Mouse (Mus musculus) liver, postnatal 0 days (tissue): Measurements from ENCODE around the gene Nat14. TPM values are rescaled to one million over a fixed set of nuclear protein-coding genes. Genes with fewer than 3 reads are reported as not detected.

Experiments used
- ATAC-seq: fragments of 200-750 bp; cut with Nextera tagmentation; 2 replicates; pipeline ENCODE4 v1.8.0; 2017; ENCODE audit warnings: mild to moderate bottlenecking, moderate library complexity
- DNase-seq: peaks from one replicate; pipeline ENCODE4 v3.0.0-alpha.2; 2016
- H3K27ac ChIP-seq: fragments of 300-500 bp; sonication (generic); 2 replicates; pipeline ENCODE4 v1.5.1; 2014; ENCODE audit warnings: antibody characterized with exemption, moderate library complexity, mild to moderate bottlenecking, low read depth
- H3K27me3 ChIP-seq: fragments of 300-500 bp; sonication (generic); 2 replicates; pipeline ENCODE4 v1.6.1; 2014; ENCODE audit warnings: low read length, control low read depth, mixed read lengths; ENCODE audit not compliant: insufficient read depth
- H3K36me3 ChIP-seq: fragments of 300-500 bp; sonication (generic); replicated peaks from 2 replicates; pipeline ENCODE4 v1.6.1; 2014; ENCODE audit warnings: mild to moderate bottlenecking, control low read depth, low read length, moderate library complexity, mixed read lengths; ENCODE audit not compliant: insufficient read depth
- H3K4me1 ChIP-seq: fragments of 300-500 bp; sonication (generic); 2 replicates; pipeline ENCODE4 v1.6.1; 2014; ENCODE audit warnings: antibody characterized with exemption, mild to moderate bottlenecking, control low read depth; ENCODE audit not compliant: insufficient read depth
- H3K4me2 ChIP-seq: fragments of 300-500 bp; sonication (generic); 2 replicates; pipeline ENCODE4 v1.6.1; 2014; ENCODE audit warnings: low read depth, mild to moderate bottlenecking, low read length, moderate library complexity, mixed read lengths
- H3K4me3 ChIP-seq: fragments of 300-500 bp; sonication (generic); 2 replicates; pipeline ENCODE4 v1.5.1; 2014; ENCODE audit warnings: low read depth, low read length
- H3K9ac ChIP-seq: fragments of 300-500 bp; sonication (generic); replicated peaks from 2 replicates; pipeline ENCODE4 v1.6.1; 2014; ENCODE audit warnings: mild to moderate bottlenecking, moderate library complexity
- H3K9me3 ChIP-seq: fragments of 300-500 bp; sonication (generic); 2 replicates; pipeline ENCODE4 v1.6.1; 2016; ENCODE audit warnings: mild to moderate bottlenecking, control low read depth, low read length, mixed read lengths
- CTCF ChIP-seq: sonication (generic); IDR thresholded peaks from 2 replicates; pipeline ENCODE4 v1.5.1; 2016; ENCODE audit warnings: antibody characterized with exemption, low read depth
- EP300 ChIP-seq: IDR thresholded peaks from 2 replicates; pipeline ENCODE4 v1.6.1; 2016; ENCODE audit warnings: antibody characterized with exemption, low read depth, mild to moderate bottlenecking
- WGBS: fragments of 180-500 bp; shearing (Covaris S2); extraction: QIAGEN DNeasy Blood & Tissue Kit; methylation state at CpG from one replicate; pipeline ENCODE4 v1.1.7; 2014; ENCODE audit not compliant: insufficient replicate concordance; 5-methylcytosine and 5-hydroxymethylcytosine counted together
- polyA plus RNA-seq: library from polyadenylated mRNA; unstranded; fragments of >200 nt; fragmentation: Nextera tagmentation; extraction: Ambion mirVana; gene quantifications from 2 replicates; pipeline ENCODE4 v1.2.1, GENCODE M21; 2015

Gene Nat14
- polyA plus RNA-seq, 1 experiment from 2014 or later = 0.20 TPM

DNA sequence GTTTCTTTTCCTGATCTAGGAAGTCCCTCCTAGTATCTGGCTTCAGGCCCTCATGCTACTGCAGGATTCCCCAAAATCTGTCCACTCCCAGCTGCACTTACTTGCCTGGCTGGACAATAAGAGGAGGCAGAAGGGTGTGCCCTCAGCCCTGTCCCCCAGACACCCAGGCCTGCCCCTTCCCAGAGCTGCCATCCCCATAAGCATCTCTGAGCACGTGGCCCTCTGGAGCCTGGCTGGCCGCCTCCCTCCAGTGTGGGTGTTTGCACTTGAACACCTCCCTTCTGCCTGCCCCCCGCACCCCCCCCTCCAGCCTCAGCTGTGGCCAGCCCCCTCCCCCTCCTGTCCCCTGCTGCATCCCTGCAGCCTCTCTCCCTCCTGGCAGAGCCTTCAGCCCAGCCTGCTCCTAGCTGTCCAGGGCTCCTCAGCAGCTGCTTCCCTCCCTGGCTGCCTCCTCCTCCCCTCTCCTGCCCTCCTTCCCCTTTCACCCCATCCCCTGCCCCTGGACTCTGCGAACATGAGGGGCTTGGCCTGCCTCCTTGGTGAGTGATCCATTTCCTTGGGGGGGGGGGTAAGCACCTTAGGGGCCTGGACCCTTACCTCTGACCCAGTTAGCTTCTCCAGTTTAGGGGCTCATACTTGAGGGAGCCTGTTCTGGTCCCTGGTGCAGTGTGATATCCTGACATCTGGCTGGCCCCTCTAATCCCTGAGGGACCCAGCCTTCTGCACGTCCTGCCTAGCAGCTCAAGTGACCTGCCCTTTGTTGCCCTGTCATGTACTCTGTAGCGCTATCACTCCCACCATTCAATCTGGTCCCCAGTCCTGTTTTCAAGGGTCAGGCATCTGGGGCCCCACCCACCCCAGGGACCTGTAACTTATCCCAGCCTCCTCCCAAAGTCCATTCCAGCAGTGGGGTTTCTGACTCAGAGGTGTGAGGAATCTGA lies 3.9 kb downstream of the Nat14 start, which contains the start of gene Ssc5d:
Ssc5d (plus strand) TSS at position 345 of the 941 bp plus-strand sequence.
- ATAC-seq = no peak
- Histone ChIP-seq H3K4me2 (no peak within 1 kb of the TSS), H3K9me3 (no peaks in the 10 kb centered on the region), H3K4me3 (no peak within 1 kb of the TSS), H3K4me1 (peaks cover 15% of the 10 kb centered on the region), H3K36me3 (no peaks in the 10 kb centered on the region), H3K27ac (peak within 1 kb of the TSS; percentile 11; the same call in 1 of the 2 replicates), H3K9ac (no peak within 1 kb of the TSS), H3K27me3 (peaks cover 23% of the 10 kb centered on the region)
- no peak for DNase-seq
- WGBS = 20% methylated on average over 6 of the region's 6 CpGs
- no peak for TF ChIP-seq EP300
- TF ChIP-seq CTCF = no peak

DNA sequence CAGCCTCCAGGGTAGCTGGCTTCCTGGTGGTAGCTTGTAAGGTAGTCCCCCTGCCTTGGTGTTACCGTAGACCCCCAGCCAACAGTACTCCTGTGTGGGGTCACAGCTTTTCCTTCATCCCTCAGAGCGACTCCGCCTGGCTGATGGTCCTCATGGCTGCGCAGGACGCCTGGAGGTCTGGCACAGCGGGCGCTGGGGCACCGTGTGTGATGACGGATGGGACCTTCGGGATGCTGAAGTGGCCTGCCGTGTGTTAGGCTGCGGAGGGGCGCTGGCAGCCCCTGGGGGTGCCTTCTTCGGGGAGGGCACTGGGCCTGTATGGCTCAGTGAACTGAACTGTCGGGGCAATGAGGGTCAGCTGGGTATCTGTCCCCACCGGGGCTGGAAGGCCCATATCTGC lies 5.0 kb downstream of the Nat14 start:
- Histone ChIP-seq H3K36me3 (no peaks in the 10 kb centered on the region), H3K27ac (no peak overlapping the region), H3K9me3 (no peaks in the 10 kb centered on the region), H3K9ac (no peak overlapping the region), H3K4me3 (no peak overlapping the region), H3K27me3 (peaks cover 23% of the 10 kb centered on the region), H3K4me2 (no peak overlapping the region), H3K4me1 (peaks cover 15% of the 10 kb centered on the region)
- ATAC-seq (no peak), DNase-seq (no peak)
- 70% methylated on average over 15 of the region's 16 CpGs for WGBS
- no peak for TF ChIP-seq CTCF
- TF ChIP-seq EP300 = no peak

DNA sequence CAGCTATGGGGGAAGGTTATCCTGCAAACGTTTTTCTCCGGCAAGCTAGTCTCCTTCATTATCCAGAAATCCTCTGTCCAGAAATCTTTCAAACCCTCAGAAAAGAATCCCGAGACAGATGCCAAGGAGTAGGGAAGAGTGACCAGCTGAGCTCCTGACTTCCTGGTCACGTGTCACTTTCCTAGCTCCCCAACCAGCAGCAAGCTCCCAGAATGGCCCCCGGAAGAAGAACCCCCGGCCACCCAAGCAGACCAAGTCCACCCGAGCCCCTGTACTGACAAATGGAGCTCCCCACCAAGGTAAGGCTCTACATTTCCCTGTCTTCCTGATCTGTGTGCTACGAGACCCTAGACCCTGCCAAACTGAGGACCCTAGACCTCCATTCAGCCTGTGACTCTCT lies 5.9 kb downstream of the Nat14 start:
- H3K4me2 ChIP-seq = no peak overlapping the region

DNA sequence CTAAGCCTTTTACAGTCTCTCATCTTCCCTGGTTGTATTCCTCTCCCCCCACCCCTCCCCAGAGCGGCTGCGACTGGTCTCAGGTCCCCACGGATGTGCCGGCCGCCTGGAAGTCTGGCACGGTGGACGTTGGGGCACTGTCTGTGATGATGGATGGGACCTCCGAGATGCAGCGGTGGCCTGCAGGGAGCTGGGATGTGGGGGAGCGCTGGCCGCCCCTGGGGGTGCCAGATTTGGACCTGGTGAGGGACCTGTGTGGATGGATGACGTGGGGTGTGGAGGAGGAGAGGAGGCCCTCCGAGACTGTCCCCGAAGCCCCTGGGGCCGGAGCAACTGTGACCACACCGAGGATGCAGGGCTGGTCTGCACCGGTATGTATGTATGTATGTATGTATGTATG lies 6.5 kb downstream of the Nat14 start:
- H3K27me3 ChIP-seq = peaks cover 12% of the 10 kb centered on the region
- no peak overlapping the region for H3K27ac ChIP-seq
- no peak overlapping the region for H3K9ac ChIP-seq
- 72% methylated on average over 17 of the region's 17 CpGs for WGBS
- DNase-seq (no peak), ATAC-seq (no peak)
- no peaks in the 10 kb centered on the region for H3K9me3 ChIP-seq
- no peak for TF ChIP-seq CTCF
- TF ChIP-seq EP300 = no peak
- H3K4me3 ChIP-seq = no peak overlapping the region
- no peaks in the 10 kb centered on the region for H3K36me3 ChIP-seq
- peaks cover 6% of the 10 kb centered on the region for H3K4me1 ChIP-seq
- no peak overlapping the region for H3K4me2 ChIP-seq

More for the DNA sequence above, 5.9 kb downstream of the Nat14 start:
- Histone ChIP-seq H3K27me3 (peaks cover 19% of the 10 kb centered on the region), H3K4me3 (no peak overlapping the region), H3K36me3 (no peaks in the 10 kb centered on the region), H3K9me3 (no peaks in the 10 kb centered on the region), H3K27ac (no peak overlapping the region), H3K9ac (no peak overlapping the region), H3K4me1 (peaks cover 12% of the 10 kb centered on the region)
- ATAC-seq = no peak
- DNase-seq = no peak
- no peak for TF ChIP-seq CTCF
- TF ChIP-seq EP300 = no peak
- 57% methylated on average over 8 of the region's 8 CpGs for WGBS

DNA sequence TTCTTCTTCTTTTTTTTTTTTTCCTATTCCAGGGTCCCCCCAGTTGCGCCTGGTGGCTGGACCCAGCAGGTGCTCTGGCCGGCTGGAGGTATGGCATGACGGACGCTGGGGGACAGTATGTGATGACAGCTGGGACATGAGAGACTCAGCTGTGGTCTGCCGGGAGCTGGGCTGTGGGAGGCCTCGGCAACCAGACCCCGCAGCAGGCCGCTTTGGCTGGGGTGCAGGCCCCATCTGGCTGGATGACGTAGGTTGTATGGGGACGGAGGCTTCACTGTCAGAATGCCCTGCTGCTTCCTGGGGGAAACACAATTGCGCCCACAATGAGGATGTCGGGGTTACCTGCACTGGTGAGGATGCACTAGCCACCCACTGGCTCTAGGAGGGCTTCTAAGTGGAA lies 11.3 kb downstream of the Nat14 start:
- H3K4me3 ChIP-seq = no peak overlapping the region
- no peak overlapping the region for H3K27ac ChIP-seq
- no peak overlapping the region for H3K4me2 ChIP-seq
- no peaks in the 10 kb centered on the region for H3K27me3 ChIP-seq
- no peaks in the 10 kb centered on the region for H3K36me3 ChIP-seq
- DNase-seq (no peak), ATAC-seq (no peak)
- no peak for TF ChIP-seq CTCF
- no peak for TF ChIP-seq EP300
- WGBS = 64% methylated on average over 12 of the region's 12 CpGs
- no peaks in the 10 kb centered on the region for H3K9me3 ChIP-seq
- no peak overlapping the region for H3K9ac ChIP-seq
- no peaks in the 10 kb centered on the region for H3K4me1 ChIP-seq

DNA sequence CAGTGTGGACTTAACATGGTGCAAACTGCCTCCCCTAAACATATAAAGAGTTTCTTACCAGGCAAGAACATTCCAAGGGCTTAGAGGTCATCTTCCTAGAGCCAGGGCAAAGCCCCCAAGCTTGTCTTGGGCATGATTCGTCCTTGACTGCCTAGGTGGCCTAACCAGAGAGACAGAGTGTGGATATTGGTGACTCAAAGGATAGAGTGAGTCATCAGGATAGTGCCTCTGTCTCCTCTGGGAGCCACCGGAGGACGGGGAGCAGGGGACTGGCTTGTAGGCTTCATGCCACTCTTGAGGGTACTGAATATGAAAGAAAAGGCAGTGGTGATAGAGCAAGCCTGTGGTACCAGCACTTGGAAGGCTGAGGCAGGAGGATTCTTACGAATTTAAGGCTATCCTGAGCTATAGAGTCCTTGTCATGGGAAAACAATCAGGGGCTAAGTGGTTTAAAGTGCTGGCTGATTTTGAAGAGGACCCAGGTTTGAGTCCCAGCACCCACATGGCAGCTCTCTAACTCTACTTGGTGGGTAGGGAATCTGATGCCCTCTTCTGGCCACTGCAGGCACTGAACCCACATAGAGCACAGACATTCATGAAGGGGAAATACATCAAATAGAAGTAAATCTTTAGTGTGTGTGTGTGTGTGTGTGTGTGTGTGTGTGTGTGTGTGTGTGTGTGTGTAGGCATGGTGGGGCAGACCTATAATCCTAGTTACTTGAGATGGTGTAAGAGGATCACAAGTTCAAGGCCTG lies 12.5 kb downstream of the Nat14 start:
- Histone ChIP-seq H3K4me2 (no peak overlapping the region), H3K27me3 (no peaks in the 10 kb centered on the region), H3K4me1 (no peaks in the 10 kb centered on the region), H3K27ac (no peak overlapping the region), H3K36me3 (no peaks in the 10 kb centered on the region), H3K4me3 (no peak overlapping the region), H3K9me3 (no peaks in the 10 kb centered on the region), H3K9ac (no peak overlapping the region)
- 69% methylated on average over 4 of the region's 4 CpGs for whole genome bisulfite sequencing
- TF ChIP-seq CTCF = peak; percentile 31
- TF ChIP-seq EP300 = no peak
- ATAC-seq (no peak), DNase-seq (no peak)
